Mouse (Mus musculus) neural tube, embryonic 11.5 days (tissue): ENCODE results near the gene Chka. TPM values are rescaled to one million over a fixed set of nuclear protein-coding genes. Genes with fewer than 3 reads are reported as not detected.
A peak's percentile ranks its signal among the peaks of the same experiment; 100 is the strongest.

Experiments
- ATAC-seq: fragments of 200-750 bp; cut with Nextera tagmentation; 2 replicates; pipeline ENCODE4 v1.8.0; 2017; ENCODE audit warnings: moderate number of reproducible peaks, mild to moderate bottlenecking, moderate TSS enrichment, moderate library complexity; ENCODE audit not compliant: insufficient read depth, low FRiP score, low TSS enrichment
- DNase-seq: peaks from one replicate; pipeline ENCODE4 v3.0.0-alpha.2; 2015; ENCODE audit warnings: low spot score
- H3K27ac ChIP-seq: fragments of 300-500 bp; sonication (generic); 2 replicates; pipeline ENCODE4 v1.5.1; 2014; ENCODE audit warnings: low read depth, mild to moderate bottlenecking, low read length
- H3K27me3 ChIP-seq: fragments of 300-500 bp; sonication (generic); 2 replicates; pipeline ENCODE4 v1.6.1; 2014; ENCODE audit warnings: mild to moderate bottlenecking, low read length, mixed read lengths; ENCODE audit not compliant: control insufficient read depth, insufficient read depth
- H3K36me3 ChIP-seq: fragments of 300-500 bp; sonication (generic); 2 replicates; pipeline ENCODE4 v1.6.1; 2014; ENCODE audit warnings: mild to moderate bottlenecking, low read length, moderate library complexity, mixed read lengths; ENCODE audit not compliant: control insufficient read depth, insufficient read depth
- H3K4me1 ChIP-seq: fragments of 300-500 bp; sonication (generic); 2 replicates; pipeline ENCODE4 v1.6.1; 2014; ENCODE audit warnings: low read length, mixed read lengths; ENCODE audit not compliant: control insufficient read depth, insufficient read depth
- H3K4me2 ChIP-seq: fragments of 300-500 bp; sonication (generic); 2 replicates; pipeline ENCODE4 v1.6.1; 2014; ENCODE audit warnings: low read depth, mild to moderate bottlenecking, moderate library complexity
- H3K4me3 ChIP-seq: fragments of 300-500 bp; sonication (generic); 2 replicates; pipeline ENCODE4 v1.5.1; 2014; ENCODE audit warnings: low read depth, low read length
- H3K9ac ChIP-seq: fragments of 300-500 bp; sonication (generic); 2 replicates; pipeline ENCODE4 v1.6.1; 2014; ENCODE audit warnings: mild to moderate bottlenecking, low read length
- H3K9me3 ChIP-seq: fragments of 300-500 bp; sonication (generic); 2 replicates; pipeline ENCODE4 v1.6.1; 2016; ENCODE audit warnings: low read length; ENCODE audit not compliant: control insufficient read depth
- WGBS: fragments of 180-500 bp; shearing (Covaris S2); extraction: QIAGEN DNeasy Blood & Tissue Kit; methylation state at CpG from one replicate; pipeline ENCODE4 v1.1.7; 2014; 5-methylcytosine and 5-hydroxymethylcytosine counted together
- polyA plus RNA-seq: library from polyadenylated mRNA; unstranded; fragments of >200 nt; fragmentation: Nextera tagmentation; extraction: Ambion mirVana; gene quantifications from 2 replicates; pipeline ENCODE4 v1.2.1, GENCODE M21; 2014

Chka gene
- polyA plus RNA-seq, 1 experiment from 2014 or later = 59.5 TPM

GRCm38 (mm10) chr19:3899618-3900017 lies 48.0 kb downstream of the Chka start:
- no peaks in the 10 kb centered on the region for H3K27me3 ChIP-seq
- no peak overlapping the region for H3K27ac ChIP-seq
- H3K36me3 ChIP-seq = no peaks in the 10 kb centered on the region; the same call in 1 of the 2 replicates
- H3K4me3 ChIP-seq = no peak overlapping the region
- DNase-seq = no peak
- 91% methylated on average over 4 of the region's 4 CpGs for WGBS
- ATAC-seq = no peak
- H3K4me2 ChIP-seq = no peak overlapping the region
- H3K9ac ChIP-seq = no peak overlapping the region
- peaks cover 7% of the 10 kb centered on the region; the same call in 1 of the 2 replicates for H3K4me1 ChIP-seq
- no peaks in the 10 kb centered on the region for H3K9me3 ChIP-seq

- Histone ChIP-seq H3K4me3 (no peak overlapping the region), H3K4me1 (no peaks in the 10 kb centered on the region; the same call in 1 of the 2 replicates), H3K4me2 (no peak overlapping the region), H3K27ac (no peak overlapping the region), H3K9ac (no peak overlapping the region), H3K27me3 (no peaks in the 10 kb centered on the region), H3K9me3 (no peaks in the 10 kb centered on the region), H3K36me3 (no peaks in the 10 kb centered on the region; the same call in 1 of the 2 replicates)
- ATAC-seq = no peak
- no peak for DNase-seq
- 79% methylated on average over 12 of the region's 12 CpGs for WGBS
These were observed 51.4 kb downstream of the Chka start for GRCm38 (mm10) chr19:3902966-3903365.

GRCm38 (mm10) chr19:3903648-3904362 lies 52.2 kb downstream of the Chka start:
- no peaks in the 10 kb centered on the region for H3K9me3 ChIP-seq
- no peak for DNase-seq
- no peak overlapping the region for H3K27ac ChIP-seq
- 63% methylated on average over 25 of the region's 25 CpGs for WGBS
- H3K27me3 ChIP-seq = no peaks in the 10 kb centered on the region
- no peak overlapping the region for H3K4me3 ChIP-seq
- no peak overlapping the region for H3K9ac ChIP-seq
- peaks cover 2% of the 10 kb centered on the region for H3K36me3 ChIP-seq
- ATAC-seq = no peak
- H3K4me2 ChIP-seq = no peak overlapping the region
- H3K4me1 ChIP-seq = no peaks in the 10 kb centered on the region; the same call in 1 of the 2 replicates

- Histone ChIP-seq H3K9me3 (no peaks in the 10 kb centered on the region), H3K36me3 (peaks cover 2% of the 10 kb centered on the region), H3K4me2 (no peak overlapping the region), H3K9ac (no peak overlapping the region), H3K4me3 (no peak overlapping the region), H3K27me3 (no peaks in the 10 kb centered on the region), H3K27ac (no peak overlapping the region), H3K4me1 (no peaks in the 10 kb centered on the region; the same call in 1 of the 2 replicates)
- ATAC-seq (no peak), DNase-seq (no peak)
- 61% methylated on average over 10 of the region's 10 CpGs for WGBS
These were observed 52.7 kb downstream of the Chka start for GRCm38 (mm10) chr19:3904363-3904675.

GRCm38 (mm10) chr19:3905261-3905969 lies 53.8 kb downstream of the Chka start:
- Histone ChIP-seq H3K9ac (peak overlapping the region; percentile 5; the same call in 1 of the 2 replicates), H3K9me3 (no peaks in the 10 kb centered on the region), H3K4me2 (peak overlapping the region; percentile 18), H3K36me3 (peaks cover 9% of the 10 kb centered on the region), H3K27ac (no peak overlapping the region), H3K27me3 (no peaks in the 10 kb centered on the region), H3K4me1 (no peaks in the 10 kb centered on the region; the same call in 1 of the 2 replicates), H3K4me3 (0 out of 2 replicates have a peak overlapping the region, but pooled peaks have one; percentile 5)
- DNase-seq = no peak
- no peak for ATAC-seq
- WGBS = 47% methylated on average over 6 of the region's 6 CpGs

GRCm38 (mm10) chr19:3906326-3906725 lies 54.8 kb downstream of the Chka start:
- ATAC-seq (no peak), DNase-seq (no peak)
- Histone ChIP-seq H3K4me2 (peak overlapping the region; percentile 61), H3K27ac (no peak overlapping the region), H3K36me3 (peaks cover 9% of the 10 kb centered on the region), H3K4me3 (peak overlapping the region; percentile 36), H3K27me3 (no peaks in the 10 kb centered on the region), H3K4me1 (no peaks in the 10 kb centered on the region; the same call in 1 of the 2 replicates), H3K9ac (peak overlapping the region; percentile 62), H3K9me3 (no peaks in the 10 kb centered on the region)
- 49% methylated on average over 10 of the region's 10 CpGs for WGBS

- 5% methylated on average over 36 of the region's 36 CpGs for WGBS
- peaks cover 4% of the 10 kb centered on the region; the same call in 1 of the 2 replicates for H3K4me1 ChIP-seq
- DNase-seq (peak; percentile 66), ATAC-seq (peak; percentile 66)
- H3K27ac ChIP-seq = no peak within 1 kb of the TSS
- no peaks in the 10 kb centered on the region for H3K27me3 ChIP-seq
- H3K4me2 ChIP-seq = peak within 1 kb of the TSS; percentile 61
- H3K9ac ChIP-seq = peak within 1 kb of the TSS; percentile 62
- peak within 1 kb of the TSS; percentile 36 for H3K4me3 ChIP-seq
- no peaks in the 10 kb centered on the region for H3K9me3 ChIP-seq
- peaks cover 9% of the 10 kb centered on the region for H3K36me3 ChIP-seq
These were observed 55.5 kb downstream of the Chka start, which contains the start of gene Tcirg1 for GRCm38 (mm10) chr19:3906795-3907786. TSS of gene Tcirg1 (minus strand) at chr19:3907133.
